Mouse (Mus musculus): Measurements from ENCODE around the gene Zbtb20.

Zbtb20 gene

DNA sequence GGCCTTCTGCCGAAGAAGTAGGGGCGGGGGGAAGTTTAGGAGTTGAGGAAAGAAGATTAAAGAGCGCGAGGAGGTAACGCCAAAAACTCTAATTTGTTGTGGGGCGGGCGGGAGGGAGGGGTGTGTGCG, at the start of gene Zbtb20:
Zbtb20 (plus strand) TSS at position 30 of the 129 bp plus-strand sequence.
- DNase-seq (ENCODE audit: low spot score in 2 of 2) = no peak

DNA sequence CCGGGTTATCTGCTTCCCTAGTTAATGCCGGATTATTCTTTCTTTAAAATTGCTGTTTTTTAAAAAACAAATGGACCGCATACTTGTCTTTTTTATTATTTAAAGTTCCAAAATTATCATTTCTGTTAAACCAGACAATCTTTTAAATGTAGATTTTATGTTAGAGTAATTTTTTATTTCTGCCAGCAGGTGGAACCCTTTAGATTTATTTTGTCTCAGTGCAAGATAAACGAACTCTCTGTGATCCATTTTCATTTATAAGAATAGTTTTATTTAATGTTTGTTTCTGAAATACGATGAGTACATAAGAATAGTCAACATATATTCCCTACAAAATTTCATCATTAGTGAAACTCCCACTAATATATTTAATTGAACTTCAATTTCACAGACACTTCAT, 39.7 kb upstream of the Zbtb20 start:
- no peak for DNase-seq (ENCODE audit: low spot score in 2 of 2)

GRCm38 (mm10) chr16:42836404-42837120, 39.1 kb upstream of the Zbtb20 start:
- no peak for DNase-seq (ENCODE audit: low spot score in 2 of 2)

- no peak for DNase-seq (ENCODE audit: low spot score in 2 of 2)
These were observed 37.5 kb upstream of the Zbtb20 start for GRCm38 (mm10) chr16:42838226-42838625.

GRCm38 (mm10) chr16:42857564-42858183, 18.0 kb upstream of the Zbtb20 start:
- no peak for DNase-seq (ENCODE audit: low spot score in 2 of 2)

- DNase-seq (ENCODE audit: low spot score in 2 of 2) = no peak
These were observed 16.4 kb upstream of the Zbtb20 start for GRCm38 (mm10) chr16:42859251-42859650.

GRCm38 (mm10) chr16:42863231-42863630, 12.4 kb upstream of the Zbtb20 start:
- no peak for DNase-seq (ENCODE audit: low spot score in 2 of 2)

GRCm38 (mm10) chr16:42866061-42866460, 9.6 kb upstream of the Zbtb20 start:
- DNase-seq (ENCODE audit: low spot score in 2 of 2) = no peak

DNA sequence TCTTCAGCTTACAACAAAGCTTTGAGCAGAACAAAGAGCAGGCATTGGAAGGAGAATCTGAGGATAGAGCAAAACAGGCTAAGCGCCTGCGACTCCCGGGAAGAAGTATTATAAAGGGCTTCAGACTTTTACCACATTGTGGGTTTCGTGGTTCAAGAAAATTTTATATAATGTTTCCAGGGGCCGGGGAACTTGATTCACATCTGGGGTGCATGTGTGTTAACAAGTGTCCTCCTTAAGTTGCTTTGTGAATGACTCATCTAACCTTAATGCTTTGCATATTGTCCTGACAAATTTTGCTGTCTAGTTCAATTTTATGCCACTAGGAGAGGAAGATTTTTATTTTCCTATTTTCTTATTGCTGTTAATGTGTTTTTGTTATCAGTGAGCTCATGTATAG, 3.6 kb upstream of the Zbtb20 start:
- DNase-seq (ENCODE audit: low spot score in 2 of 2) = no peak

- DNase-seq (ENCODE audit: low spot score in 2 of 2) = no peak
These were observed 1.7 kb upstream of the Zbtb20 start for GRCm38 (mm10) chr16:42873942-42874341.

- no peak for DNase-seq (ENCODE audit: low spot score in 2 of 2)
These were observed 1.2 kb upstream of the Zbtb20 start for GRCm38 (mm10) chr16:42874456-42874855.

- DNase-seq (ENCODE audit: low spot score in 2 of 2) = peak; percentile 99 to 100
These were observed 500 bp upstream of the Zbtb20 start for GRCm38 (mm10) chr16:42874910-42875851.

DNA sequence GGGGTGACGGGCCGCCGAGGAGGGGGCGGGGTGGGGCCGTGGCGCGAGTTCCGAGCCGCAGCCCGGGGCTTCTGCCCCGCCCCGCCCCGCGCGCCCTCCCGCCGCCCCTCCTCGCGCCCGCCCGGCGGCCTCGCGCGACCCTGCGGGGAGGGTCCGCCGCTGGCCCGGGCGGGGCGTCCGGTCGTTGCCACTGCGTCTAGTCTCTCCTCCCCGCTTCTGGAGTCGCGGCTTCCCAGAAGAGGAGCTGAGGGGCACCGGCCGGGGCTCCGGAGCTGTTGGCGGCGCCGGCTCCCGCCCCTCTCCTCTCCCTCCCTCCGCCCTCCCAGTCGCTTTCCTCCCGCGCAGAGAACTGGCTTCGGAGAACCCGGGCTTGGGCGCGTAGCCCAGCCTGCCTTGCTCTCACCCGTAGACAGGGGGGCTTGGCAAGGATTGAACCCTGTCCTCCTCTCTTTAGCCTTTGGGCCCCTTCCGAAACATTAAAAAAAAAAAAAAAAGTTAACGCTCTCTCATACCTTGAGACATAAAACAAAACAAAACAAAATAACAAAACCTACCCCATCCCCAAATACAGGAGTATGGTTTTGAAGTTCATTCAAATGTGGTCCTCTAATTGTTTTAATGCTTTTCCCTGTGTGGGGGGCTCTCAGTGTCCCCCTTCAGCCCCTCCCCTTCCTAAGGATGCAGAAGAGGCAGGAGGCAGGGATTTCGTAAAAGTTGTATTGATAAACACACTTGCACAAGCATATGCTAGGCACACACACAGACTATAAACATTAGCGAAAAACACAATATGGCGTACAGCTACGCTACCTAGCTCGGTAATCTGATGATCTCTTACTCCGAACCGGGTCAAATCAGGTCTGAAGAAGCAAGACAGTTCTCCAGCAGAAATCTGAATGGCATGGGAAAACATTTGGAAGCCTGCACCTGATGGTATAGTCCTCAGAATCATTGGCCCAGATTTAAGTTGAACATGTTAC, 630 bp downstream of the Zbtb20 start:
- DNase-seq (ENCODE audit: low spot score in 2 of 2) = peak; percentile 37 to 48

- no peak for DNase-seq (ENCODE audit: low spot score in 2 of 2)
These were observed 4.4 kb downstream of the Zbtb20 start for GRCm38 (mm10) chr16:42880046-42880445.

GRCm38 (mm10) chr16:42885538-42885937, 9.9 kb downstream of the Zbtb20 start:
- DNase-seq (ENCODE audit: low spot score in 2 of 2) = no peak

DNA sequence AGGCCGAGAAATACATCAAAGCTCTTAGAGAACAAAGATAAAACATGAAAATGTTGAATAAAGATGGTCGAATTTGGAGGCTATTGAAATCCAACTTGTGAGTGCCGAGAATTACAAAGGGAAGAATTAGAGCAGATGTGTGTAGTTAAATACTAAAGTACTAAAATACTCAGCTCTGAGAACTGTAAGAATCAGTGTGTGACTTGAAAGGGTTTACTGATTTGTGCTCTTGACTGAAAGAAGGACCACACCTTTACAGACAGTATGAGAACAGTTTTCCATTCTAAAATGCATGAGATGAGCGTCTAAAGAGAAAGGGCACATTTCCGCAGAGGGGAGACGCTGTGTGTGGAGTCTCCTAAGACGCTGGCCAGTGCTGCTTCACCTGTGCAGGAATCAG, 10.3 kb downstream of the Zbtb20 start:
- DNase-seq (ENCODE audit: low spot score in 2 of 2) = no peak

- DNase-seq (ENCODE audit: low spot score in 2 of 2) = no peak
These were observed 21.5 kb downstream of the Zbtb20 start for GRCm38 (mm10) chr16:42897125-42897693.

GRCm38 (mm10) chr16:42900328-42900727, 24.6 kb downstream of the Zbtb20 start:
- DNase-seq (ENCODE audit: low spot score in 2 of 2) = no peak

DNA sequence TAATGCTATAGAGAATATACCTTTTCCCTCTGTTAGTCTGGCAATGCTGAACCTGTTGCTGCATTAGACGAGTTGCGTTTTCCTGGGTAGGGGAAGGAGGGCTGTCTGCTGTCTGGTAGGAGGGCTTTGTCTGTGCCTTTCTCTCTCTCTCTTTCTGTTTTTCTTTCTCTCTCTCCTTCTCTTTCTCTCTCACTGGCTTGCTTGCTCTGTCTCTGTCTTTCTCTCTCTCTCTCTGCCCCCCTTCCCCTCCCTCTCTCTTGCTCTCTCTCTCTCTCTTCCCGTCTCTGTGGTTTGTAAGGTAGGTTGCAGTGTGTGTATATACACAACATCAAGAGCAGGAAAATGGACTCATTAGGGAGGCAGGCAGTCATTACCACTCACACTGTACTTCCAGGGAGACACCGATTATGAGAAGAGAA, 31.6 kb downstream of the Zbtb20 start:
- no peak for DNase-seq (ENCODE audit: low spot score in 2 of 2)

DNA sequence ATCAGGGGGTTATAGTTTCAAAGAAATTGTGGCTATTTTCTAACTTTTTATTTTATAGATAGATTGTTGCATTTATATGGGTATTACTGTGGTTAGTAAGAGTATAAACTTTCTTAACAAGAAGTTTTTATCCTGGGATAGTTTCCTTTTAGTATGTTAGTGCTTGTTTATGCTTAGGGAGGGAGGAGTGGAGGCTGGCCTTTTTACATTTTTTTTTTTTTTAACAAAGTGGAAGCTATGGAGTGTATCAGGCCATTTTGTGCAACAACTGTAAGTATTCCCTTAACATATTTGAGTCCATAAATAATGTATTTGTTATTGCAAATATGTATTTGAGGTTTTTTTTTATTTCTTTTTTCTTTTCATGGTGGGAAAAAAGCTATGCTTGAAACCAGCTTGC, 32.7 kb downstream of the Zbtb20 start:
- no peak for DNase-seq (ENCODE audit: low spot score in 2 of 2)

- DNase-seq (ENCODE audit: low spot score in 2 of 2) = no peak
These were observed 33.2 kb downstream of the Zbtb20 start for GRCm38 (mm10) chr16:42908896-42909295.

Measured in frontal cortex, postnatal 14 days (tissue).